Mouse (Mus musculus) layer of hippocampus, postnatal 36 days (tissue): ENCODE measurements around the gene C130032M10Rik. TPM values are rescaled to one million over a fixed set of nuclear protein-coding genes. Genes with fewer than 3 reads are reported as not detected.
"Not testable (repeated sequence)": the region's sequence is repeated elsewhere in the genome, so short reads cannot be mapped to it uniquely, and the experiment has no call there.

Experiments
- DNase-seq, 2 experiments: peaks; one replicate each; pipeline ENCODE4 v3.0.0; 2022
- total RNA-seq, 2 experiments: library from RNA; stranded (reverse); gene quantifications; 2 replicates each; pipeline ENCODE4 v1.2.3; 2021

C130032M10Rik gene
- total RNA-seq, 2 experiments from 2014 or later = not detected

DNA sequence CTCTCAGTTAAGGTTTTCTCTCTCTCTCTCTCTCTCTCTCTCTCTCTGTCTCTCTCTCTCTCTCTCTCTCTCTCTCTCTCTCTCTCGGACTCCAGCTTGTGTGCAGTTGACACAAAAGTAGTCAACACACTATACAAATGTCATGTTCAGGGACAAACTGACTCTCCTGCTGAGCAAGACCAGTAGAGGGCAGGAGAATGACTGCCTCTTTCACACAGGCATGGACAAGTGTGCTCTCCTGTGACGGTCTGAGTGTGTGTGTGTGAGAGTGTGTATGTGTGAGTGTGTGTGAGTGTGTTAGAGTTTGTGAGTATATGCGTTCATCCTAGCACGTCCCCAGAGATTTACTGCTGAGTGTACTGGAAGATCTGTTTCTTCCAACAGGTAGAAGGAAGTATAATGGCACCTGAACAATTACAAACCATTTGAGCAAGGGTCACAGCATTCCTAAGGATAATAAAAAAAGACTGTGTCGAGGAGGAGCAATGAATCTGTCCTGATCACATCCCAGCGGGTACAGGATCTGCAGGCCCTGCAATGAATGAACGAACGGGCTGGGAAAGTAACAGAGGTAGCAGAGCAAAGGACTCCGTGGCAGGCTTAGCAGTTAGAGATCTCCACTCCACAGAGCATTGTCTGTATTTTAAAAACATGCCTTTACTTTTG is 3.4 kb downstream of the C130032M10Rik start:
- no peak for DNase-seq

GRCm38 (mm10) chr9:114520529-114520928 is 5.0 kb downstream of the C130032M10Rik start:
- DNase-seq = not testable (repeated sequence)

- DNase-seq = no peak
Observed at GRCm38 (mm10) chr9:114522041-114522440, 6.5 kb downstream of the C130032M10Rik start.

- DNase-seq = no peak
Observed at GRCm38 (mm10) chr9:114522501-114522900, 7.0 kb downstream of the C130032M10Rik start.

- no peak for DNase-seq
Observed at GRCm38 (mm10) chr9:114525073-114525633, 9.7 kb downstream of the C130032M10Rik start.

DNA sequence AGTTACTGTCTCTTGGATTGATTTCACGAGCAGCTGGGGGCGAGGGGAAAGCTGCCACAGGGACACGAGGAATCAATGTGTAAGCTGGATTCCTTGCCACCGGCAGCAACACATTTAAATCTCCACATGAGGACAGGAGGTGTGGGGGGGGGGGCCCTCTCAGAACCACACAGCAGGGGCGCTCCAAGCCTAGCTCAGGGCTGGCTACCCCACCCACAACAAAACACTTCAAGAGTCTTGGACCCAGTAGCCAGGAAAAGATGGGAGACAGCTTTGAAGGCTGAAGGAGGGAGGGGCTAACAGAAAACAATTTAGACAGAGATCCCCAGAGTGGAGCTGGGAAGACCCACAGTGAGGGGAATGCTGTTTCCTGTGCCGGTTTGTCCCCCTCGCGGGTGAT is 10.4 kb downstream of the C130032M10Rik start:
- DNase-seq = no peak

DNA sequence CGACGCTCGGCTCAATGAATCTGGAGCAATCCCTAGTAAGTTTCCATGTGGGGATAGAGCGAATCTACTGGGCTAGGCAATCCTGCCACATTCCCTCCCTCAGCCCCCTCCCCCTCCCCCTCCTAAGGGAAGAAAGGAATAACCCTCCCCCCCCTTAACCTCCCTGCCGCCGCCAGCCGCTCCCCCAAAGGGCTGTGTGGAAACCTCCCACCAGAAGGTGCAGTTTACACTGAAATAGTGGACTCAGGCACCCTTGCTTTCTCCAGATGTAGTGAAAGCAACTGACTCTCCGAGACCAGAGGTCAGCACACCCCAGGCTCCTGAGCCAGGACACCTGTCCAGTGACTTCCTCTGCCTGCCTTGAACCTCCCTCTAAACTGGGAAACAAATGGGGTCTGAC is 11.1 kb downstream of the C130032M10Rik start:
- no peak for DNase-seq

- DNase-seq = no peak
Observed at GRCm38 (mm10) chr9:114527085-114527484, 11.6 kb downstream of the C130032M10Rik start.

DNA sequence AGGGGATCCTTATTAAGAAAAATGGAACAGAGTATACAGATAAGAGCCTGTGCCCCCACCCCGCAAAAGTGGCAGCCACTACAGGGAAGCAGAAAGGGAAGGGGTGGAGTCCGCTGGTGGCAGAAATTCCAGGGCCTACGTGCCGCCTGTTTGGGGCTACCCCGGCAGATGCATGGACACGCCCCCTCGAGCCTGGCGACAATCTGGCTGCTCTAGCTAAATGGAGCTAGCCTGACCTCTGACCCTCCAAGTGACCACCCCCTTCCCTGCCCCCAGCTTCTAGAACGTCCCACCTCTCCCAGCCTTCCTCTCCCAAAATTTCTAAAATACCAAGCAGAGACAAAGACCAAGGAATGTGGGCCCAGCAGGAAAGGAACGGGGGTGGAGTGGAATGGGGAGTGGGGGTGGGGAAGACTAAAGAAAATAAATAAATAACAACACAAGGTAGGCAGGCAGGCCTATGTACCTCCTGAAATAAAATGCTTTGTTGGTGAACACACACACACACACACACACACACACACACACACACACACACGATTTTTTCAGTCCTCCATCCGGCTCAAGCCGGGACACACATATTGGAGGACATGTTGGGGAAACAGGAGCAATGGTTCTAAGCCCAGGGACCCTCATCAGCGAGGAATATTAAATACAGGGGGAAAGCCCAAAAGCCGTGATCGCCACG is 12.6 kb downstream of the C130032M10Rik start:
- no peak for DNase-seq

DNA sequence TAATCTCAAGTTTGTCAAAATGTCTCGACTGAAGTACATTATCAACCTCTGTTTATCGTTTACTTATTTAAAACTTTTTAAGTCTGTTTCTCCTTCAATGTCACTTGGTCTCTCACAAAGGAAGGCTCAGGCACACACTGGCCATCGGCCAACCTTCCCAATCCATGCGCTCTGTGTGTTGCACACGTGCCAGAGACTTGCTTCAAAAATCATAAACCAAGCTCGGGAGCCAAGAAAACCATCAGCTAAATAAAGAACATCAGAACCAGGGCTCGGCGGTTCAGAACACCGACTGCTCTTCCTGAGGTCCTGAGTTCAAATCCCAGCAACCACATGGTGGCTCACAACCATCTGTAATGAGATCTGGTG is 13.2 kb downstream of the C130032M10Rik start:
- no peak for DNase-seq

- no peak for DNase-seq
Observed at GRCm38 (mm10) chr9:114531276-114531675, 15.8 kb downstream of the C130032M10Rik start.

DNA sequence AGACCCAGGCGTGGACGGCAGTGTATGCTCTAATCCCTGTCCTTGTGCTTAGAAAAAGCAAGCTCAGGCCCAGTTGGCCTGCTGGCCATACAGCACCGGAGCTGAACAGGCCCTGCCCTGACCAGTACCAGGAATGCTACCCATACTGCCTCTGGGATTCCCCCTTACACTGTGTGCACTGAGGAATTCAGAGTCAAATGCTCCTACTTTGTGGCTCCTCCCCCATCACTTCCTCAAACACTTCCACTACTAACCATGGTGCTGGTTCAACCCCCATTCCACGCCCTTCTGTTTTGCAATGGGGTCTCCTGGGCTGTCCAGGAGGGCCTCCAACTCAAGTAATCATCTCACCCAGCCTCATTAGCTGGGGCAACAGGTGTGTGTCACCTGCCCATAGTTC is 18.4 kb downstream of the C130032M10Rik start:
- DNase-seq = no peak

- no peak for DNase-seq
Observed at GRCm38 (mm10) chr9:114534747-114535517, 19.4 kb downstream of the C130032M10Rik start.

GRCm38 (mm10) chr9:114536628-114537027 is 21.1 kb downstream of the C130032M10Rik start:
- no peak for DNase-seq

GRCm38 (mm10) chr9:114538996-114539563 is 23.6 kb downstream of the C130032M10Rik start:
- DNase-seq = no peak

GRCm38 (mm10) chr9:114541279-114541741 is 25.8 kb downstream of the C130032M10Rik start:
- DNase-seq = no peak

DNA sequence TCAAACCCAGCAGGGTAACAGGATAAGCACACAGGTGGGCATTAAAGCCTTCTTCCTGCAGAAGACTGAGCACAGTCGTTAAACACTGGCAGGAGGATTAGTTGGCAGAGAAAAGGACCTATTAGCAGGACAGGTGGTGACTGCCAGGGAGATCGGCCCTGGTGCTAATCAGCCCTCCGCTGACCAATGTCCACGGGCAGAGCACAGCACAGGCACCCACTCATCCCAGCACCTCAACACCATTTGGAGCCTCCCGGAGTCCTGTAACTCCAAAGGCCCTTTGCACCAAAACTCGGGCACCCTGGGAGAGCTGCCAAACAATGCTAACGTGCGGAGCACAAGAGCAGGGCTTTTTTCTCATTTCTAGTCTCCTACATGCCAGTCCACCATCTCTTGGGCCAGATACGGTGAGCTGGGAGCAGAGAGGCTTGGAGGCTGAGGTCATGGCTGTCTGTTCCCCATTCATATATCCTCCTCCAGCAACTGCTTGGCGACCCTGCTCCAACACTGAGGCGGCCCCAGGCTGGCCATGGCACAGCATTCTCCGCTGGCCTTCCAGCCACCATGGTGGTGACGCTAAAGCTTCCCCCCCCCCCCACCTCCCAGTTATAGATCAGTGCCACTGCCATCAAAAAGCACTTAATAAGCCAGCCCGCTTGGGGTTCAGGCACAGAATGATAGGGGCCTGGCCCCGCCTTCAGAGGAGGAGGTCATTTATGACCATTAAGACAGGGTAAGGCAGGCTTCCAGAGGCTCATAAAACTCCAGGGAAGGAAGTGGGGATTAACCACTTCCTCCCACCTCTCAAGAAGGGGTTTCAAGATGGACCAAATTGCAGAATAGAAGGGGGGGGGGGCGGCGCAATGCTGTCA is 28.6 kb downstream of the C130032M10Rik start:
- DNase-seq = no peak

GRCm38 (mm10) chr9:114544754-114545393 is 29.4 kb downstream of the C130032M10Rik start:
- DNase-seq = no peak

GRCm38 (mm10) chr9:114546765-114547164 is 31.3 kb downstream of the C130032M10Rik start:
- DNase-seq = no peak

DNA sequence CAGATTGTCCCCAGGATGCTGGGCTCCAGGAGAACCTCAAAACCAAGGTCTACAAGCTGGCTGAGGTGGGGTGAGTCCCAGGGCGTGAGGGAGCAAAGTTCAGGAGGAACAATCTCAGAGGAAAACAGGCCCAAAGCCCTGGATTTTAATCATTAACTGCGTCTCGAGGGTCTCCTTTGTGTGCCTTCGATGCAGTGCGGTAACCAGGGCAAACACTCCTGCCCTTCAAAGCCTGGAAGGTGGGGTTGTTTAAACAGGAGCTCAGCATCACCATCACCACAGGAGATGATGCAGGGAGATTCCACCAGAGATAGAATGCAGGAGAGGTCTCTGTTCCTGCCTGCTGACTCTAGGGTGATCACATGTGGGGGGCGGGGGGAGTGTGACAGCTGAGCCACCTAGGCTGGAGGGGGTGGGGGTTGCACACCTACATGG is 32.2 kb downstream of the C130032M10Rik start:
- DNase-seq = no peak

- DNase-seq = no peak
Observed at GRCm38 (mm10) chr9:114548496-114548895, 33.0 kb downstream of the C130032M10Rik start.
